Mouse (Mus musculus) central nervous system, embryonic 14 days (tissue): ENCODE measurements around the gene Extl2. TPM values are rescaled to one million over a fixed set of nuclear protein-coding genes. Genes with fewer than 3 reads are reported as not detected.

Experiments
- polyA plus RNA-seq: library from polyadenylated mRNA; depleted of rRNA; stranded (reverse); fragments of >200 nt; gene quantifications from 2 replicates; pipeline ENCODE4 v1.2.3, GENCODE M21; 2012; rRNA removed

Gene Extl2
- polyA plus RNA-seq = 9.8 and 9.9 TPM in 2 replicates

DNA sequence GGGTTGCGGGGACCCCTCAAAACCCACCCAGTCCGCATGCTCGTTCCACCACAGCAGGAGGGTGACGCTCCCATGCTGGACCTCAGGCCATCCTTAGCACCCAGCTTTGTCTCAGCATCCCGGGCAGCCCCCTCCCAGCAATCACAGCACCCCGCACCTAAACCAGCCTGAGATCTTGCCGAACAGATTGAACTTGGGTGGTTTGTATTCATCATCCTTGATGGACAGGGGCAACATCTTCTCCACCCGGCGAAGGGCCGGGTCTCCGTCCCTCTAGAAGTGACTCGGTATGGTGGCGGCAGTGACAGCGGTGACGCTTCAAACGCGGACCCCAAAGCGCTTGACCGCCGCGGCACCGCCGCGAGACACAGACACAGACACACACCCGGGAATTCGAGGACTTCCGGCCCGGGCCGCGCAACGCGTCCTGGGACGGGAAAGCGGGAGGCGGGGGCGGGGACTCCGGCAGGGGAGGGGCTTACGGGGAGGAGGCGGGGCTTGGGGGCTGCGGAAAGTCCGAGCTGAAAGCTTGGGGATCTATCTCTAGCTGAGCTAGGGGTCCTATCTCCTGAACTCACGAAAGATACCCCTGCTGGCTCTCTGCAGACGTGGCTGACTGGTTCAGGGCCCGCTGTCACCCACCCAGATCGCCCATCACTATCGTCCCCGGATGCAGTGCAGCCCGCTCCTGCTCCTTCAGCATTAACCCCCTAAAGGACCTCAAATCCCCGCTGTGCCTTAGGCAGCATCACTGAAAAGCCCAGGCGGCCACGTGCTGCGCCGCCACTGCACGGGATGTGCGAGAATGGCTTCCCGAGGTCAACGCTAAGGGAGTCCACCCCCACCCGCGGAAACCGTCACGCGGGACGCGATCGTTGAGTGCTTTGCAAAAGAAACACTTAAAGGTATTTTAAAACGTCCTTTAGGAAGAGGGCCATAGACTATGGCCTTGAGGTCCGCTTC lies at the start of gene Extl2, which contains the start of gene Slc30a7:
Gene Extl2 (plus strand): TSS at position 485 of the 963 bp plus-strand sequence.
Gene Slc30a7 (minus strand): TSS at position 429 of the 963 bp plus-strand sequence.

Other genes with a start within 250 kb of the Extl2 start
- gene Dph5, start 119.6 kb upstream of the Extl2 start, polyA plus RNA-seq = 13.9 and 14.2 TPM in 2 replicates
- 20.7 and 22.4 TPM in 2 replicates for gene Slc30a7, start 56 bp upstream of the Extl2 start, polyA plus RNA-seq
- 20.0 and 23.4 TPM in 2 replicates for gene Vcam1, start 122.2 kb downstream of the Extl2 start, polyA plus RNA-seq
- gene Gpr88, start 246.0 kb downstream of the Extl2 start, polyA plus RNA-seq = 5.3 and 7.4 TPM in 2 replicates